Mouse (Mus musculus): ENCODE data around the gene Slc25a25.

The Slc25a25 gene

GRCm38 (mm10) chr2:32426141-32426540, 25.1 kb downstream of the Slc25a25 start:
- DNase-seq: no peak

GRCm38 (mm10) chr2:32425568-32425967, 25.7 kb downstream of the Slc25a25 start:
- no peak for DNase-seq

- no peak for DNase-seq
These were observed 26.4 kb downstream of the Slc25a25 start for GRCm38 (mm10) chr2:32424796-32425195.

- DNase-seq: peak; percentile 55 to 57
These were observed 27.5 kb downstream of the Slc25a25 start for GRCm38 (mm10) chr2:32423481-32424331.

- DNase-seq: no peak
These were observed 29.4 kb downstream of the Slc25a25 start for GRCm38 (mm10) chr2:32421851-32422251.

GRCm38 (mm10) chr2:32420647-32421046, 30.6 kb downstream of the Slc25a25 start:
- no peak for DNase-seq

GRCm38 (mm10) chr2:32420066-32420608, 31.1 kb downstream of the Slc25a25 start:
- DNase-seq: no peak

GRCm38 (mm10) chr2:32419359-32419758, 31.9 kb downstream of the Slc25a25 start:
- DNase-seq: peak in 1 of 2 experiments; percentile 66

GRCm38 (mm10) chr2:32418430-32419151, 32.7 kb downstream of the Slc25a25 start:
- DNase-seq: no peak

- DNase-seq: no peak
These were observed 33.8 kb downstream of the Slc25a25 start for GRCm38 (mm10) chr2:32417486-32417885.

- DNase-seq: no peak
These were observed 34.7 kb downstream of the Slc25a25 start for GRCm38 (mm10) chr2:32416556-32416955.

- DNase-seq: no peak
These were observed 35.4 kb downstream of the Slc25a25 start for GRCm38 (mm10) chr2:32415801-32416200.

GRCm38 (mm10) chr2:32413936-32414335, 37.3 kb downstream of the Slc25a25 start:
- no peak for DNase-seq

- no peak for DNase-seq
These were observed 38.3 kb downstream of the Slc25a25 start for GRCm38 (mm10) chr2:32412742-32413531.

GRCm38 (mm10) chr2:32411407-32411806, 39.8 kb downstream of the Slc25a25 start:
- no peak for DNase-seq

GRCm38 (mm10) chr2:32408429-32409424, 42.5 kb downstream of the Slc25a25 start:
- no peak for DNase-seq

GRCm38 (mm10) chr2:32407144-32407824, 44.0 kb downstream of the Slc25a25 start:
- no peak for DNase-seq

GRCm38 (mm10) chr2:32404663-32405062, 46.6 kb downstream of the Slc25a25 start:
- DNase-seq: peak; percentile 95 to 97

GRCm38 (mm10) chr2:32396695-32397094, 54.5 kb downstream of the Slc25a25 start:
- DNase-seq: peak in 1 of 2 experiments; percentile 38

GRCm38 (mm10) chr2:32395946-32396621, 55.2 kb downstream of the Slc25a25 start:
- DNase-seq: peak; percentile 91 to 93

Measured in cerebellum, postnatal 25 days (tissue).